Mouse (Mus musculus): ENCODE data around the gene Slc12a8. TPM values are rescaled to one million over a fixed set of nuclear protein-coding genes. Genes with fewer than 3 reads are reported as not detected.

Gene Slc12a8
- polyA plus RNA-seq (2015; fragmentation: Nextera tagmentation; extraction: Ambion mirVana): 7.8 and 8.9 TPM in 2 replicates

GRCm38 (mm10) chr16:33516807-33517565 is at the start of gene Slc12a8:
Gene Slc12a8, plus strand, starts transcription at chr16:33517328.

GRCm38 (mm10) chr16:33684162-33684702 is 167.1 kb downstream of the Slc12a8 start, which contains the start of gene Heg1:
Gene Heg1, plus strand, starts transcription at chr16:33684370.

Other genes starting within 250 kb of the Slc12a8 start
- 27.3 and 33.7 TPM in 2 replicates for gene Zfp148, start 136.5 kb upstream of the Slc12a8 start, polyA plus RNA-seq (2015; fragmentation: Nextera tagmentation; extraction: Ambion mirVana)
- 37.3 and 53.6 TPM in 2 replicates for gene Heg1, start 167.0 kb downstream of the Slc12a8 start, polyA plus RNA-seq (2015; fragmentation: Nextera tagmentation; extraction: Ambion mirVana)

Data from urinary bladder, postnatal 0 days (tissue).